Mouse (Mus musculus) MEL (cell line): Measurements from ENCODE around the gene Dapk2. TPM values are rescaled to one million over a fixed set of nuclear protein-coding genes. Genes with fewer than 3 reads are reported as not detected.

Experiments
- DNase-seq: peaks from one replicate; pipeline ENCODE4 v3.0.0; 2011; ENCODE audit warnings: low read depth, low spot score
- H3K27ac ChIP-seq: 2 replicates; pipeline ENCODE4 v1.5.1; 2012; ENCODE audit warnings: low read depth, mild to moderate bottlenecking, control low read depth, low read length, moderate library complexity; ENCODE audit not compliant: control insufficient read depth
- H3K27me3 ChIP-seq, 2 experiments: fragments of 150-350 bp in 1 of 2; sonication (generic) in 1 of 2; 2 replicates each; pipeline ENCODE4 v1.6.1; 2012; ENCODE audit warnings: low read length in 2 of 2, mild to moderate bottlenecking in 2 of 2, improper control_type of control experiment in 1 of 2, moderate library complexity in 1 of 2; ENCODE audit not compliant: insufficient read depth in 2 of 2, control insufficient read depth in 1 of 2
- H3K36me3 ChIP-seq, 2 experiments: 2 replicates each; pipeline ENCODE4 v1.6.1; 2012 to 2014; ENCODE audit warnings: low read length in 2 of 2, improper control_type of control experiment in 1 of 2, inconsistent platforms in 1 of 2, mild to moderate bottlenecking in 1 of 2; ENCODE audit not compliant: insufficient read depth in 2 of 2, control insufficient read depth in 1 of 2
- H3K4me1 ChIP-seq, 2 experiments: fragments of 150-350 bp in 1 of 2; sonication (generic) in 1 of 2; 2 replicates each; pipeline ENCODE4 v1.6.1; 2012; ENCODE audit warnings: low read length in 2 of 2, improper control_type of control experiment in 1 of 2, mild to moderate bottlenecking in 1 of 2; ENCODE audit not compliant: insufficient read depth in 2 of 2, control insufficient read depth in 1 of 2
- H3K4me3 ChIP-seq, 2 experiments: fragments of 150-350 bp in 1 of 2; sonication (generic) in 1 of 2; 2 replicates each; pipeline ENCODE4 v1.5.1; 2012; ENCODE audit warnings: low read depth in 2 of 2, low read length in 2 of 2, mild to moderate bottlenecking in 2 of 2, moderate library complexity in 2 of 2, control low read depth in 1 of 2, improper control_type of control experiment in 1 of 2; ENCODE audit not compliant: control insufficient read depth in 1 of 2, insufficient read depth in 1 of 2
- H3K79me2 ChIP-seq: 2 replicates; pipeline ENCODE4 v1.6.1; 2012; ENCODE audit warnings: mild to moderate bottlenecking, low read length, moderate library complexity; ENCODE audit not compliant: control insufficient read depth, poor library complexity, insufficient read depth
- H3K9ac ChIP-seq: 2 replicates; pipeline ENCODE4 v1.6.1; 2012; ENCODE audit warnings: low read depth, mild to moderate bottlenecking, control low read depth, low read length, moderate library complexity; ENCODE audit not compliant: control insufficient read depth, poor library complexity, severe bottlenecking
- H3K9me3 ChIP-seq: fragments of 150-350 bp; sonication (generic); replicated peaks from 2 replicates; pipeline ENCODE4 v1.6.1; 2012; ENCODE audit warnings: mild to moderate bottlenecking, low read length, improper control_type of control experiment, moderate library complexity; ENCODE audit not compliant: insufficient read depth
- CHD2 ChIP-seq: IDR thresholded peaks from 2 replicates; pipeline ENCODE4 v1.6.1; 2011; ENCODE audit warnings: low read length, improper control_type of control experiment
- CTCF ChIP-seq, 3 experiments: IDR thresholded peaks in 2 of 3; conservative IDR thresholded peaks in 1 of 3; 2 replicates each; pipeline ENCODE4 v1.5.1; 2011 to 2012; ENCODE audit warnings: low read length in 3 of 3, low read depth in 2 of 3, mild to moderate bottlenecking in 2 of 3, improper control_type of control experiment in 1 of 3, inconsistent platforms in 1 of 3, mixed read lengths in 1 of 3, moderate library complexity in 1 of 3; ENCODE audit not compliant: control insufficient read depth in 1 of 3, insufficient read depth in 1 of 3, poor library complexity in 1 of 3, severe bottlenecking in 1 of 3
- ELF1 ChIP-seq: IDR thresholded peaks from 2 replicates; pipeline ENCODE4 v1.6.1; 2014; ENCODE audit warnings: low read depth, mild to moderate bottlenecking, inconsistent platforms, low read length, improper control_type of control experiment, moderate library complexity
- ETS1 ChIP-seq: IDR thresholded peaks from 2 replicates; pipeline ENCODE4 v1.6.1; 2012; ENCODE audit warnings: low read depth, mild to moderate bottlenecking, inconsistent platforms, low read length, improper control_type of control experiment, moderate library complexity
- HCFC1 ChIP-seq: IDR thresholded peaks from 2 replicates; pipeline ENCODE4 v1.6.1; 2012; ENCODE audit warnings: low read depth, mild to moderate bottlenecking, inconsistent platforms, low read length, improper control_type of control experiment, moderate library complexity
- KAT2A ChIP-seq: conservative IDR thresholded peaks from 2 replicates; pipeline ENCODE4 v1.6.1; 2012; ENCODE audit warnings: low read depth, low read length, improper control_type of control experiment, inconsistent platforms
- MAFK ChIP-seq: IDR thresholded peaks from 2 replicates; pipeline ENCODE4 v1.6.1; 2011; ENCODE audit warnings: low read depth, mild to moderate bottlenecking, low read length, improper control_type of control experiment, borderline replicate concordance
- MAX ChIP-seq: IDR thresholded peaks from 2 replicates; pipeline ENCODE4 v1.6.1; 2011; ENCODE audit warnings: low read length, improper control_type of control experiment
- MXI1 ChIP-seq: IDR thresholded peaks from 2 replicates; pipeline ENCODE4 v1.6.1; 2011; ENCODE audit warnings: mild to moderate bottlenecking, low read depth, low read length, improper control_type of control experiment
- MYC ChIP-seq: IDR thresholded peaks from 2 replicates; pipeline ENCODE4 v1.6.1; 2011; ENCODE audit warnings: low read depth, mild to moderate bottlenecking, low read length, improper control_type of control experiment, moderate library complexity
- NELFE ChIP-seq: IDR thresholded peaks from 2 replicates; pipeline ENCODE4 v1.6.1; 2011; ENCODE audit warnings: low read depth, low read length, improper control_type of control experiment
- NRF1 ChIP-seq: IDR thresholded peaks from 2 replicates; pipeline ENCODE4 v1.6.1; 2014; ENCODE audit warnings: low read depth, mild to moderate bottlenecking, inconsistent platforms, low read length, improper control_type of control experiment, moderate library complexity; ENCODE audit not compliant: poor library complexity, insufficient read depth, severe bottlenecking
- POLR2A ChIP-seq, 2 experiments: IDR thresholded peaks; 2 replicates each; pipeline ENCODE4 v1.6.1; 2011 to 2012; ENCODE audit warnings: low read length in 2 of 2, mild to moderate bottlenecking in 2 of 2, control low read depth in 1 of 2, improper control_type of control experiment in 1 of 2, low read depth in 1 of 2, moderate library complexity in 1 of 2; ENCODE audit not compliant: control insufficient read depth in 1 of 2, insufficient read depth in 1 of 2, poor library complexity in 1 of 2
- POLR2AphosphoS2 ChIP-seq: IDR thresholded peaks from 2 replicates; pipeline ENCODE4 v1.6.1; 2011; ENCODE audit warnings: low read length, improper control_type of control experiment
- SIN3A ChIP-seq: IDR thresholded peaks from 2 replicates; pipeline ENCODE4 v1.6.1; 2012; ENCODE audit warnings: low read length, improper control_type of control experiment, inconsistent platforms
- SMC3 ChIP-seq: IDR thresholded peaks from 2 replicates; pipeline ENCODE4 v1.6.1; 2011; ENCODE audit warnings: low read depth, low read length, improper control_type of control experiment
- TAL1 ChIP-seq: IDR thresholded peaks from 2 replicates; pipeline ENCODE4 v1.6.1; 2012; ENCODE audit warnings: mild to moderate bottlenecking, inconsistent platforms, low read length, moderate library complexity, mixed read lengths
- UBTF ChIP-seq: IDR thresholded peaks from 2 replicates; pipeline ENCODE4 v1.6.1; 2012; ENCODE audit warnings: low read depth, mild to moderate bottlenecking, inconsistent platforms, low read length, improper control_type of control experiment, moderate library complexity, borderline replicate concordance; ENCODE audit not compliant: insufficient read depth
- ZC3H11A ChIP-seq: IDR thresholded peaks from 2 replicates; pipeline ENCODE4 v1.6.1; 2012; ENCODE audit warnings: low read depth, mild to moderate bottlenecking, inconsistent platforms, low read length, improper control_type of control experiment
- ZKSCAN1 ChIP-seq: IDR thresholded peaks from 2 replicates; pipeline ENCODE4 v1.6.1; 2012; ENCODE audit warnings: low read depth, mild to moderate bottlenecking, inconsistent platforms, low read length, improper control_type of control experiment, moderate library complexity
- ZMIZ1 ChIP-seq: IDR thresholded peaks from 2 replicates; pipeline ENCODE4 v1.6.1; 2012; ENCODE audit warnings: low read depth, mild to moderate bottlenecking, inconsistent platforms, low read length, improper control_type of control experiment, moderate library complexity
- ZNF384 ChIP-seq: IDR thresholded peaks from 2 replicates; pipeline ENCODE4 v1.6.1; 2012; ENCODE audit warnings: low read depth, mild to moderate bottlenecking, inconsistent platforms, low read length, improper control_type of control experiment
- polyA plus RNA-seq, 2 experiments: library from polyadenylated mRNA; stranded (reverse) in 1 of 2; unstranded in 1 of 2; fragments of >175 nt in 1 of 2; fragments of >200 nt in 1 of 2; gene quantifications; 2 replicates each; pipeline versions ENCODE4 v1.2.1 to v1.2.4; 2012; ENCODE audit warnings: low replicate concordance in 2 of 2, low read depth in 1 of 2; ENCODE audit not compliant: insufficient read length in 2 of 2, insufficient read depth in 1 of 2, missing spikeins in 1 of 2
- total RNA-seq: library from RNA; depleted of rRNA; stranded (reverse); fragments of 300-350 nt; gene quantifications from 2 replicates; pipeline ENCODE4 v1.2.3, GENCODE M21; 2012

Gene Dapk2
- total and polyA plus RNA-seq, 3 experiments: 5.8 to 8.3 TPM; not detected in 1

- no peak for TF ChIP-seq MYC
- TF ChIP-seq ZMIZ1: no peak
- TF ChIP-seq HCFC1: no peak
- TF ChIP-seq POLR2AphosphoS2: no peak
- TF ChIP-seq KAT2A: no peak
- TF ChIP-seq NRF1: no peak
Measured at GRCm38 (mm10) chr9:66305121-66306112, 147.4 kb downstream of the Dapk2 start (continued).

- DNase-seq: no peak
- Histone ChIP-seq H3K4me1 (peaks cover 6 to 14% of the 10 kb centered on the region in 2 experiments), H3K36me3 (peaks cover 0 to 8% of the 10 kb centered on the region in 2 experiments; a peak in 2 of 4 replicates), H3K9ac (no peak overlapping the region), H3K27ac (no peak overlapping the region), H3K79me2 (no peaks in the 10 kb centered on the region; the same call in 1 of the 2 replicates), H3K4me3 (no peak overlapping the region), H3K9me3 (no peaks in the 10 kb centered on the region), H3K27me3 (no peaks in the 10 kb centered on the region)
- TF ChIP-seq MXI1 (no peak), ETS1 (no peak), CTCF (IDR thresholded peaks at IDR 0.05 in 2 of 3, conservative IDR thresholded peaks at IDR 0.05 in 1 of 3; ENCODE audit: control insufficient read depth in 1 of 3, insufficient read depth in 1 of 3, low read depth in 2 of 3, low read length in 3 of 3, poor library complexity in 1 of 3, severe bottlenecking in 1 of 3) (no peak), CHD2 (no peak), ZKSCAN1 (no peak), SMC3 (no peak), SIN3A (no peak), TAL1 (no peak), NELFE (no peak), ZC3H11A (no peak), POLR2AphosphoS2 (no peak), MAFK (no peak), UBTF (no peak), ZNF384 (no peak), MAX (no peak), POLR2A (IDR thresholded peaks at IDR 0.05; ENCODE audit: control insufficient read depth in 1 of 2, insufficient read depth in 1 of 2, low read depth in 1 of 2, low read length in 2 of 2, poor library complexity in 1 of 2) (no peak), HCFC1 (no peak), KAT2A (no peak), ELF1 (no peak)
Measured at GRCm38 (mm10) chr9:66306414-66306813, 148.4 kb downstream of the Dapk2 start.
